Mouse (Mus musculus): Measurements from ENCODE around the gene Adamts15.

DNA sequence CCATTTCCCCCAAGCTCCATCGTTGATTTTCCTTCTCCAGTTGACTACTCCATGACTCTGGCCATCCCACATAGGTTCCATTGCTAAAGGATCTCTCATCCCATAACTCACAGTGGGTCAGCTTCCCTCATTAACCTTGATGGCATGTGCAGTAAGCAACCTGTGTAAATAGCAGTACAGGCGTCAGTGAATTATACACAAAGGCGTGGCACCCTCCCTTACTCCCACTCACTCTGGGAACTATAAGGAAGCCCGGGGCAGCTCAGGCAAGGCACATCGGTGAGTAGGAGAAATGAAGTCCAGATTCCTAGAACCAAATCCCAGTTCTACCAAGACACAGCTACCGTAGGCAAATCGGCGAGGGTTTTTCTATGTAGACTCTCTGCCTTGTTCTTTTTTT is 72.8 kb downstream of the Adamts15 start:
- TF ChIP-seq ZNF384 (IDR thresholded peaks at IDR 0.05; ENCODE audit: low read depth, low read length): no peak
- no peak for TF ChIP-seq ZC3H11A (IDR thresholded peaks at IDR 0.05; ENCODE audit: borderline replicate concordance, low read depth, low read length)
- no peak for TF ChIP-seq HCFC1 (IDR thresholded peaks at IDR 0.05; ENCODE audit: borderline replicate concordance, insufficient read depth, low read length)

Measured in ES-E14 (cell line).